In genomic region chr14:75540216-75540995, GRCm38 (mm10) we compare ENCODE assay signal across 18 mouse cellular contexts. TPM values are rescaled to one million over a fixed set of nuclear protein-coding genes. Genes with fewer than 3 reads are reported as not detected.
DNase-seq lines count a peak whose midpoint lies in the region; ATAC-seq and TF ChIP-seq lines count a peak whose summit lies in the region.
"Had no signal": no experiment of that assay in that cellular context is flagged by ENCODE, and none has a peak within 500 bp of the region (broad histone marks: within the 10 kb centered on the region; RNA-seq: fewer than 3 reads in every experiment).

No protein-coding gene starts in this region.

- no peaks in the 10 kb centered on the region for H3K4me1 ChIP-seq in testis, adult 2 months (ENCODE audit: control insufficient read depth, insufficient read depth, low read length)
- peaks cover 23% of the 10 kb centered on the region for H3K4me1 ChIP-seq in midbrain, embryonic 11.5 days (ENCODE audit: control insufficient read depth, insufficient read depth, low read length)
- H3K4me1 ChIP-seq: heart, embryonic 15.5 days had no signal

- no peaks in the 10 kb centered on the region for H3K27me3 ChIP-seq in testis, adult 2 months (ENCODE audit: control insufficient read depth, insufficient read depth, low read length)
- no peaks in the 10 kb centered on the region for H3K27me3 ChIP-seq in midbrain, embryonic 11.5 days (ENCODE audit: control insufficient read depth, insufficient read depth, low read length)
- H3K27me3 ChIP-seq: heart, embryonic 15.5 days had no signal

- TF ChIP-seq CTCF in testis, adult 2 months (IDR thresholded peaks at IDR 0.05; ENCODE audit: control insufficient read depth, insufficient read depth, insufficient replicate concordance, low read depth, low read length) = no peak

- H3K36me3 ChIP-seq in testis, adult 2 months (ENCODE audit: control insufficient read depth, insufficient read depth, low read length) = no peaks in the 10 kb centered on the region
- H3K36me3 ChIP-seq in midbrain, embryonic 11.5 days (ENCODE audit: control insufficient read depth, insufficient read depth, low read length) = no peaks in the 10 kb centered on the region
- H3K36me3 ChIP-seq: heart, embryonic 15.5 days had no signal

- no peaks in the 10 kb centered on the region for H3K9me3 ChIP-seq in midbrain, embryonic 11.5 days (ENCODE audit: control insufficient read depth, low read length)
- H3K9me3 ChIP-seq: heart, embryonic 15.5 days had no signal

- no peak for TF ChIP-seq POLR2A in testis, adult 2 months (IDR thresholded peaks at IDR 0.05; ENCODE audit: control insufficient read depth, low read depth, low read length)

- peak; percentile 61 for ATAC-seq in midbrain, embryonic 11.5 days (ENCODE audit: low FRiP score)
- no peak for ATAC-seq in erythroid progenitor cell, adult 5-6 weeks (replicated peaks; ENCODE audit: low FRiP score, poor library complexity, severe bottlenecking)
- ATAC-seq: activated CD4-positive, CD25-positive, alpha-beta regulatory T cell, adult 4 months; intestine, embryonic 16.5 days had no signal

- no peak overlapping the region for H3K4me2 ChIP-seq in midbrain, embryonic 11.5 days
- H3K4me2 ChIP-seq: heart, embryonic 15.5 days had no signal

- H3K4me3 ChIP-seq in testis, adult 2 months (ENCODE audit: control insufficient read depth, low read depth, low read length) = peak overlapping the region; percentile 13; the same call in 1 of the 2 replicates
- H3K4me3 ChIP-seq in midbrain, embryonic 11.5 days (ENCODE audit: low read depth, low read length) = no peak overlapping the region
- H3K4me3 ChIP-seq: heart, embryonic 15.5 days had no signal

- no peak for DNase-seq in testis, postnatal 14 days (ENCODE audit: low spot score)
- DNase-seq in kidney, adult 8-10 months = peak; percentile 64 to 88
- DNase-seq in midbrain, embryonic 11.5 days (ENCODE audit: low spot score, missing footprints) = peak; percentile 75
- DNase-seq in left cerebral cortex, postnatal 10 days (ENCODE audit: extremely low spot score in 1 of 2, low spot score in 2 of 2) = no peak
- no peak for DNase-seq in adrenal gland, adult 2 months
- DNase-seq in cerebellum, adult 11 months = no peak
- DNase-seq: cerebellum, postnatal 25 days; gastrocnemius, postnatal 25 days; liver had no signal

- H3K9ac ChIP-seq in midbrain, embryonic 11.5 days (ENCODE audit: low read length) = no peak overlapping the region
- H3K9ac ChIP-seq: heart, embryonic 15.5 days had no signal

- WGBS in midbrain, embryonic 11.5 days = 70% methylated on average over 17 of the region's 17 CpGs

- intact Hi-C loops in left cerebral cortex, postnatal 10 days (cut with DNase I) = no loop called here

- no peak overlapping the region for H3K27ac ChIP-seq in testis, adult 2 months (ENCODE audit: control insufficient read depth, insufficient read depth, low read depth, low read length)
- H3K27ac ChIP-seq in midbrain, embryonic 11.5 days (ENCODE audit: low read depth, low read length) = peak overlapping the region; percentile 40
- H3K27ac ChIP-seq: heart, embryonic 15.5 days had no signal

RNA-seq across cellular contexts. Expression of gene Spert, which starts 52.5 kb away (rescaled TPM):
- 1,054 and 1,154 TPM in 2 replicates for polyA plus RNA-seq in testis, adult 2 months (2012; rRNA removed)
- polyA plus RNA-seq in midbrain, embryonic 11.5 days (2014; fragmentation: Nextera tagmentation; extraction: Ambion mirVana) = not detected in 2 replicates
- total RNA-seq in left cerebral cortex, postnatal 10 days (2021) = not detected
- total RNA-seq in adrenal gland, adult 2 months (2021) = not detected
- not detected in 2 replicates for polyA plus RNA-seq in adrenal gland, adult 2 months (2012; rRNA removed)
- total RNA-seq in erythroid progenitor cell, adult 5-6 weeks (2015; ENCODE audit: low replicate concordance) = not detected in 2 replicates
- total RNA-seq in erythroid progenitor cell, adult 5-6 weeks (2017; ENCODE audit: low replicate concordance) = not detected in 2 replicates
- total RNA-seq: gastrocnemius, postnatal 25 days; left cerebral cortex, adult 18-20 months; MEL had no signal
- polyA plus RNA-seq: activated CD4-positive, CD25-positive, alpha-beta regulatory T cell, adult 4 months; C2C12; heart, embryonic 15.5 days; intestine, embryonic 16.5 days; lung, embryonic 16.5 days had no signal

Comparison
In these comparisons a context has a peak if more than half of its experiments do, and no peak if none do; other contexts are left out.
1. DNase-seq: peak in kidney, adult 8-10 months (2 of 2) and midbrain, embryonic 11.5 days (single experiment); none in testis, postnatal 14 days (single experiment), left cerebral cortex, postnatal 10 days (0 of 2), adrenal gland, adult 2 months (single experiment) and cerebellum, adult 11 months (single experiment).